Mouse (Mus musculus) forebrain, embryonic 14.5 days (tissue): ENCODE data around the gene Selenov. TPM values are rescaled to one million over a fixed set of nuclear protein-coding genes. Genes with fewer than 3 reads are reported as not detected.

Experiments used
- ATAC-seq: fragments of 200-750 bp; cut with Nextera tagmentation; 2 replicates; pipeline ENCODE4 v1.8.0; 2017; ENCODE audit warnings: mild to moderate bottlenecking, moderate library complexity
- DNase-seq: peaks from one replicate; pipeline ENCODE4 v3.0.0-alpha.2; 2015; ENCODE audit warnings: low spot score
- H3K27ac ChIP-seq: fragments of 300-500 bp; sonication (generic); 2 replicates; pipeline ENCODE4 v1.5.1; 2014; ENCODE audit warnings: low read depth, mild to moderate bottlenecking, control low read depth, low read length, moderate library complexity
- H3K27me3 ChIP-seq: fragments of 300-500 bp; sonication (generic); replicated peaks from 2 replicates; pipeline ENCODE4 v1.6.1; 2014; ENCODE audit warnings: low read length, control low read depth, mixed read lengths; ENCODE audit not compliant: control insufficient read depth, insufficient read depth
- H3K36me3 ChIP-seq: fragments of 300-500 bp; sonication (generic); 2 replicates; pipeline ENCODE4 v1.6.1; 2014; ENCODE audit warnings: low read length, control low read depth; ENCODE audit not compliant: control insufficient read depth, insufficient read depth
- H3K4me1 ChIP-seq: fragments of 300-500 bp; sonication (generic); 2 replicates; pipeline ENCODE4 v1.6.1; 2014; ENCODE audit warnings: antibody characterized with exemption, low read length, control low read depth; ENCODE audit not compliant: control insufficient read depth, insufficient read depth
- H3K4me2 ChIP-seq: fragments of 300-500 bp; sonication (generic); 2 replicates; pipeline ENCODE4 v1.6.1; 2014; ENCODE audit warnings: mild to moderate bottlenecking, control low read depth, low read length
- H3K4me3 ChIP-seq: fragments of 300-500 bp; sonication (generic); 2 replicates; pipeline ENCODE4 v1.5.1; 2014; ENCODE audit warnings: low read depth, low read length, control low read depth
- H3K9ac ChIP-seq: fragments of 300-500 bp; sonication (generic); 2 replicates; pipeline ENCODE4 v1.6.1; 2014; ENCODE audit warnings: mild to moderate bottlenecking, low read length, control low read depth, moderate library complexity
- H3K9me3 ChIP-seq: fragments of 300-500 bp; sonication (generic); replicated peaks from 2 replicates; pipeline ENCODE4 v1.6.1; 2016; ENCODE audit warnings: low read length, control low read depth, mixed read lengths; ENCODE audit not compliant: control insufficient read depth
- WGBS: fragments of 180-500 bp; shearing (Covaris S2); extraction: QIAGEN DNeasy Blood & Tissue Kit; methylation state at CpG from one replicate; pipeline ENCODE4 v1.1.7; 2014; 5-methylcytosine and 5-hydroxymethylcytosine counted together
- polyA plus RNA-seq: library from polyadenylated mRNA; unstranded; fragments of >200 nt; fragmentation: Nextera tagmentation; extraction: Ambion mirVana; gene quantifications from 2 replicates; pipeline ENCODE4 v1.2.1, GENCODE M21; 2014

Gene Selenov
- polyA plus RNA-seq, 1 experiment from 2014 or later, result 0.23 TPM

- peak within 1 kb of the TSS; percentile 55 for H3K4me2 ChIP-seq
- H3K36me3 ChIP-seq, result peaks cover 29% of the 10 kb centered on the region
- no peaks in the 10 kb centered on the region for H3K9me3 ChIP-seq
- ATAC-seq (peak; percentile 74), DNase-seq (peak; percentile 82)
- H3K4me1 ChIP-seq, result peaks cover 10% of the 10 kb centered on the region
- no peaks in the 10 kb centered on the region for H3K27me3 ChIP-seq
- under 1% methylated on average over 30 of the region's 30 CpGs for WGBS
- peak within 1 kb of the TSS; percentile 38 for H3K4me3 ChIP-seq
- peak within 1 kb of the TSS; percentile 64 for H3K9ac ChIP-seq
- peak within 1 kb of the TSS; percentile 63 for H3K27ac ChIP-seq
These were observed 10.8 kb upstream of the Selenov start, which contains the start of gene Dll3 for GRCm38 (mm10) chr7:28301616-28302433. Gene Dll3, minus strand, starts transcription at chr7:28302238.

- peaks cover 10% of the 10 kb centered on the region for H3K4me1 ChIP-seq
- H3K36me3 ChIP-seq, result 0 out of 2 replicates have a peak, but pooled peaks cover 6% of the 10 kb centered on the region
- 9% methylated on average over 43 of the region's 43 CpGs for WGBS
- H3K4me3 ChIP-seq, result peak overlapping the region; percentile 20
- no peaks in the 10 kb centered on the region for H3K9me3 ChIP-seq
- H3K27ac ChIP-seq, result no peak overlapping the region
- H3K9ac ChIP-seq, result peak overlapping the region; percentile 21; the same call in 1 of the 2 replicates
- H3K27me3 ChIP-seq, result peaks cover 5% of the 10 kb centered on the region; the same call in 1 of the 2 replicates
- H3K4me2 ChIP-seq, result peak overlapping the region; percentile 55
- DNase-seq (peak; percentile 89), ATAC-seq (peak; percentile 27; the same call in 1 of the 2 replicates)
These were observed 8.0 kb upstream of the Selenov start for GRCm38 (mm10) chr7:28298837-28299625.

- peak overlapping the region; percentile 62 for H3K9ac ChIP-seq
- H3K36me3 ChIP-seq, result 0 out of 2 replicates have a peak, but pooled peaks cover 6% of the 10 kb centered on the region
- H3K4me1 ChIP-seq, result peaks cover 13% of the 10 kb centered on the region
- WGBS, result under 1% methylated on average over 54 of the region's 63 CpGs
- peak overlapping the region; percentile 76 for H3K4me2 ChIP-seq
- DNase-seq, result peak; percentile 90
- H3K9me3 ChIP-seq, result no peaks in the 10 kb centered on the region
- peak overlapping the region; percentile 42 for H3K4me3 ChIP-seq
- peaks cover 44% of the 10 kb centered on the region for H3K27me3 ChIP-seq
- no peak overlapping the region for H3K27ac ChIP-seq
- ATAC-seq, result peak; percentile 73
These were observed 3.5 kb upstream of the Selenov start for GRCm38 (mm10) chr7:28294481-28294880.

- ATAC-seq, result no peak
- DNase-seq, result peak; percentile 42
- peaks cover 47% of the 10 kb centered on the region for H3K27me3 ChIP-seq
- 2% methylated on average over 17 of the region's 18 CpGs for WGBS
- H3K4me2 ChIP-seq, result peak overlapping the region; percentile 44
- peaks cover 8% of the 10 kb centered on the region for H3K4me1 ChIP-seq
- no peaks in the 10 kb centered on the region for H3K9me3 ChIP-seq
- H3K27ac ChIP-seq, result no peak overlapping the region
- peak overlapping the region; percentile 17; the same call in 1 of the 2 replicates for H3K9ac ChIP-seq
- H3K4me3 ChIP-seq, result peak overlapping the region; percentile 9
- no peaks in the 10 kb centered on the region for H3K36me3 ChIP-seq
These were observed 821 bp downstream of the Selenov start for GRCm38 (mm10) chr7:28290165-28290564.

- H3K9ac ChIP-seq, result no peak overlapping the region
- no peaks in the 10 kb centered on the region for H3K9me3 ChIP-seq
- H3K27ac ChIP-seq, result no peak overlapping the region
- WGBS, result 85% methylated on average over 7 of the region's 7 CpGs
- no peaks in the 10 kb centered on the region for H3K27me3 ChIP-seq
- no peak for DNase-seq
- ATAC-seq, result no peak
- H3K4me3 ChIP-seq, result no peak overlapping the region
- H3K4me2 ChIP-seq, result no peak overlapping the region
- H3K36me3 ChIP-seq, result 0 out of 2 replicates have a peak, but pooled peaks cover 4% of the 10 kb centered on the region
- H3K4me1 ChIP-seq, result peaks cover 8% of the 10 kb centered on the region; the same call in 1 of the 2 replicates
These were observed 10.4 kb downstream of the Selenov start for GRCm38 (mm10) chr7:28280630-28281029.

- peaks cover 8% of the 10 kb centered on the region; the same call in 1 of the 2 replicates for H3K4me1 ChIP-seq
These were observed 12.7 kb downstream of the Selenov start for GRCm38 (mm10) chr7:28278279-28278652.

GRCm38 (mm10) chr7:28277615-28278278, 13.2 kb downstream of the Selenov start, which contains the start of gene Eid2b:
Gene Eid2b, plus strand, starts transcription at chr7:28277739.
- ATAC-seq (peak; percentile 80), DNase-seq (peak; percentile 95)
- peak within 1 kb of the TSS; percentile 89 for H3K4me2 ChIP-seq
- peaks cover 9% of the 10 kb centered on the region; the same call in 1 of the 2 replicates for H3K36me3 ChIP-seq
- WGBS, result 3% methylated on average over 68 of the region's 68 CpGs
- H3K9me3 ChIP-seq, result no peaks in the 10 kb centered on the region
- H3K27ac ChIP-seq, result peak within 1 kb of the TSS; percentile 81
- peaks cover 8% of the 10 kb centered on the region; the same call in 1 of the 2 replicates for H3K4me1 ChIP-seq
- H3K4me3 ChIP-seq, result peak within 1 kb of the TSS; percentile 69
- H3K27me3 ChIP-seq, result no peaks in the 10 kb centered on the region
- H3K9ac ChIP-seq, result peak within 1 kb of the TSS; percentile 92

More at GRCm38 (mm10) chr7:28278279-28278652, 12.7 kb downstream of the Selenov start:
- WGBS, result 82% methylated on average over 7 of the region's 7 CpGs
- peak overlapping the region; percentile 89 for H3K4me2 ChIP-seq
- H3K9me3 ChIP-seq, result no peaks in the 10 kb centered on the region
- H3K36me3 ChIP-seq, result peaks cover 4% of the 10 kb centered on the region; the same call in 1 of the 2 replicates
- H3K9ac ChIP-seq, result peak overlapping the region; percentile 92
- H3K27ac ChIP-seq, result peak overlapping the region; percentile 81
- H3K27me3 ChIP-seq, result no peaks in the 10 kb centered on the region
- DNase-seq (no peak), ATAC-seq (no peak)
- H3K4me3 ChIP-seq, result peak overlapping the region; percentile 69

GRCm38 (mm10) chr7:28277237-28277614, 13.8 kb downstream of the Selenov start:
- no peaks in the 10 kb centered on the region for H3K27me3 ChIP-seq
- 0 out of 2 replicates have a peak, but pooled peaks have one; percentile 32 for ATAC-seq
- no peak overlapping the region for H3K4me2 ChIP-seq
- H3K27ac ChIP-seq, result no peak overlapping the region
- no peaks in the 10 kb centered on the region for H3K9me3 ChIP-seq
- H3K9ac ChIP-seq, result no peak overlapping the region
- no peak overlapping the region for H3K4me3 ChIP-seq
- no peak for DNase-seq
- peaks cover 8% of the 10 kb centered on the region; the same call in 1 of the 2 replicates for H3K4me1 ChIP-seq
- WGBS, result 59% methylated on average over 8 of the region's 8 CpGs
- peaks cover 9% of the 10 kb centered on the region; the same call in 1 of the 2 replicates for H3K36me3 ChIP-seq
